Mouse (Mus musculus) E14TG2a.4 (cell line): ENCODE data around the gene Fbxo42.

Experiments
- CTCF ChIP-seq: conservative IDR thresholded peaks from 2 replicates; pipeline ENCODE4 v1.5.1; 2014; ENCODE audit warnings: low read length
- NANOG ChIP-seq: IDR thresholded peaks from 2 replicates; pipeline ENCODE4 v1.6.1; 2014; ENCODE audit warnings: borderline replicate concordance, low read length, mixed read lengths
- POU5F1 ChIP-seq: IDR thresholded peaks from 2 replicates; pipeline ENCODE4 v1.6.1; 2014; ENCODE audit warnings: low read length, borderline replicate concordance

DNA sequence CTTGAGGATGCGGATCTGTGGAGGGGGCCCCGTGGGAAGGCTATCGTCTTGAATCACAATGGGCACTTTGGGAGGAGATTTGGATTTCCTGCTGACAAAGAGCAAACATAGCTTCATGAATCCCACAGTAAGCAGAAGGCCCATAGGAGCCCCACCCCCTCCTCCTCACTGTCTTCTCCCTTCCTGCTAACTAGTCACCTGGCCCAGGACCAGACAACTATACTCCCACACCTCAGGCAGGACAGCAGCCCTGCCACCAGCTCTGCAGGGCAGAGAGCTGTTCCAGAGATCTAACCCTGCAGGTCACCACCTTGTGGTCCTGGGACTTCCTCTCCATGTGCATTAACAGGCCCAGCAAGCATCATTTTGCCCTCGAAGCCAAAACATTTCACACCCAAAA lies 29.0 kb upstream of the Fbxo42 start:
- no peak for TF ChIP-seq CTCF
- no peak for TF ChIP-seq POU5F1
- no peak for TF ChIP-seq NANOG
